ENCODE assay signal across 10 mouse cellular contexts in the genomic region with DNA sequence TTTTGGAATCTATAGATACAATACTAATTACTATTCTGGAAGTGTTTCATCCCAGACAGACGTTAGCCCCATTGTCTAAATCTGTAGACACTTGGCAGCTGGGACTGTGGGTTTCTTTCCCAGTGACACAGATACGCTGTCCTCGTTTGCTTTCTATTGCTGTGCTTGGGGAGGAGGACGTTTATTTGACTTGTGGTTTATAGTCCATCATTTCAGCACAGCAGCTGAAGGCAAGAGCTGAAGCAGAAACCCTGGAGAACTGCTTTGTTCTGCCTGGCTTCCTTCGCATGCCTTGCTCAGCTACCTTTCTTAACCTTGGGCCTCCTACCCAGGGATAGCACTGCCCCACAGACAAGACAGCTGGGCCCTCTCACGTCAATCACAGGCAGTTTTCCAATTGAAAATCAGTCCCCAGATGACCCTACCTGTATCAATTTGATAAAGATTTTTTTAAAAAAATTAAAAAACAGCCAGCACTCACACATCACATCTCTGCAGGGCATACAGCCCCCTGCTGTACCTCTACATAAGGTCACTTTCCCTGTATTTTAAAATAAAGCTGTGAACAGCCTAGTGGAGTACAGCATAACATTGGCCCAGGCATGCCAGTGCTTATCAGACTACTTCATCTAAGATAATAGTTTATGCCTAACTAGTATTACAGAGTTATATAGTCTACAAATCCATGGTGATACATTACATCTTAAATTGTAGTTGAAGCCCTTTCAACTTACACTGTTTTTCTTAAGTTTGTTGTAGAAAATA.
A peak's percentile ranks its signal among the peaks of the same experiment; 100 is the strongest.
DNase-seq lines count a peak whose midpoint lies in the region; ATAC-seq and TF ChIP-seq lines count a peak whose summit lies in the region.
"Had no signal": no experiment of that assay in that cellular context is flagged by ENCODE, and none has a peak within 500 bp of the region (broad histone marks: within the 10 kb centered on the region; RNA-seq: fewer than 3 reads in every experiment).

No protein-coding gene starts in this region.

- H3K9me3 ChIP-seq in liver, postnatal 0 days (ENCODE audit: low read length), result no peaks in the 10 kb centered on the region
- H3K9me3 ChIP-seq in liver, embryonic 12.5 days (replicated peaks), result no peaks in the 10 kb centered on the region
- H3K9me3 ChIP-seq in forebrain, embryonic 15.5 days, result no peaks in the 10 kb centered on the region
- H3K9me3 ChIP-seq in kidney, postnatal 0 days (replicated peaks; ENCODE audit: low read length), result no peaks in the 10 kb centered on the region
- H3K9me3 ChIP-seq in stomach, embryonic 14.5 days (ENCODE audit: control insufficient read depth, low read depth, low read length), result no peaks in the 10 kb centered on the region

- no peak for TF ChIP-seq CTCF in liver, postnatal 0 days (IDR thresholded peaks at IDR 0.05; ENCODE audit: low read depth)
- TF ChIP-seq CTCF in kidney, postnatal 0 days (IDR thresholded peaks at IDR 0.05; ENCODE audit: low read depth), result no peak
- no peak for TF ChIP-seq CTCF in cerebellum, adult 2 months (IDR thresholded peaks at IDR 0.05; ENCODE audit: borderline replicate concordance, insufficient read depth, low read depth, low read length)

- TF ChIP-seq EP300 in liver, postnatal 0 days (IDR thresholded peaks at IDR 0.05; ENCODE audit: low read depth), result no peak

- no peak for DNase-seq in liver, postnatal 0 days
- peak; percentile 61 for DNase-seq in kidney, postnatal 0 days (ENCODE audit: low spot score)
- DNase-seq in ovary, postnatal 10 days (ENCODE audit: low spot score), result no peak
- DNase-seq in adrenal gland, postnatal 25 days, result no peak
- no peak for DNase-seq in cerebellum, adult 2 months
- DNase-seq: adrenal gland, adult 8-10 months; right cerebral cortex, postnatal 25 days had no signal

- no peak overlapping the region for H3K4me2 ChIP-seq in liver, postnatal 0 days (ENCODE audit: low read depth, low read length)
- H3K4me2 ChIP-seq in liver, embryonic 12.5 days, result no peak overlapping the region
- no peak overlapping the region for H3K4me2 ChIP-seq in forebrain, embryonic 15.5 days (replicated peaks)
- H3K4me2 ChIP-seq in kidney, postnatal 0 days (ENCODE audit: low read length), result no peak overlapping the region
- H3K4me2 ChIP-seq in stomach, embryonic 14.5 days (replicated peaks; ENCODE audit: low read depth, low read length), result no peak overlapping the region

- no peaks in the 10 kb centered on the region for H3K27me3 ChIP-seq in liver, postnatal 0 days (ENCODE audit: insufficient read depth, low read length)
- no peaks in the 10 kb centered on the region for H3K27me3 ChIP-seq in liver, embryonic 12.5 days (replicated peaks)
- no peaks in the 10 kb centered on the region for H3K27me3 ChIP-seq in forebrain, embryonic 15.5 days
- H3K27me3 ChIP-seq in kidney, postnatal 0 days (ENCODE audit: insufficient read depth, low read length), result no peaks in the 10 kb centered on the region
- H3K27me3 ChIP-seq in stomach, embryonic 14.5 days (ENCODE audit: control insufficient read depth, insufficient read depth, low read length), result no peaks in the 10 kb centered on the region
- no peaks in the 10 kb centered on the region for H3K27me3 ChIP-seq in cerebellum, adult 2 months (ENCODE audit: control insufficient read depth, insufficient read depth, low read length)

- H3K9ac ChIP-seq in liver, postnatal 0 days (replicated peaks), result no peak overlapping the region
- no peak overlapping the region for H3K9ac ChIP-seq in liver, embryonic 12.5 days
- no peak overlapping the region for H3K9ac ChIP-seq in forebrain, embryonic 15.5 days (replicated peaks)
- H3K9ac ChIP-seq in kidney, postnatal 0 days (ENCODE audit: low read depth, low read length), result no peak overlapping the region
- H3K9ac ChIP-seq in stomach, embryonic 14.5 days (replicated peaks; ENCODE audit: low read depth, low read length), result no peak overlapping the region

- 0 out of 2 replicates have a peak, but pooled peaks have one; percentile 28 for ATAC-seq in liver, postnatal 0 days
- ATAC-seq in liver, embryonic 12.5 days, result no peak
- peak; percentile 82 for ATAC-seq in forebrain, embryonic 15.5 days (replicated peaks)
- peak; percentile 58 for ATAC-seq in kidney, postnatal 0 days (replicated peaks; ENCODE audit: low FRiP score, low read depth)
- no peak for ATAC-seq in stomach, embryonic 14.5 days (ENCODE audit: insufficient number of reproducible peaks, insufficient read depth, low FRiP score, low read depth)

- TF ChIP-seq POLR2A in cerebellum, adult 2 months (IDR thresholded peaks at IDR 0.05; ENCODE audit: borderline replicate concordance, insufficient read depth, low read length), result no peak

- 48% methylated on average over 6 of the region's 6 CpGs for WGBS in liver, postnatal 0 days (ENCODE audit: insufficient replicate concordance)
- 65% methylated on average over 6 of the region's 6 CpGs for WGBS in liver, embryonic 12.5 days (ENCODE audit: insufficient replicate concordance)
- WGBS in forebrain, embryonic 15.5 days, result 13% methylated on average over 6 of the region's 6 CpGs
- 23% methylated on average over 6 of the region's 6 CpGs for WGBS in kidney, postnatal 0 days
- WGBS in stomach, embryonic 14.5 days, result 41% methylated on average over 6 of the region's 6 CpGs
- 39% methylated on average over 6 of the region's 6 CpGs for WGBS in cerebellum, adult 2 months

- H3K4me3 ChIP-seq in liver, postnatal 0 days (ENCODE audit: low read depth, low read length), result no peak overlapping the region
- no peak overlapping the region for H3K4me3 ChIP-seq in liver, embryonic 12.5 days
- H3K4me3 ChIP-seq in forebrain, embryonic 15.5 days, result no peak overlapping the region
- H3K4me3 ChIP-seq in kidney, postnatal 0 days (replicated peaks; ENCODE audit: low read depth, low read length), result no peak overlapping the region
- no peak overlapping the region for H3K4me3 ChIP-seq in stomach, embryonic 14.5 days (ENCODE audit: low read depth, low read length)
- H3K4me3 ChIP-seq in cerebellum, adult 2 months (replicated peaks; ENCODE audit: insufficient read depth, low read depth, low read length), result no peak overlapping the region

- 0 out of 2 replicates have a peak overlapping the region, but pooled peaks have one; percentile 4 for H3K27ac ChIP-seq in liver, postnatal 0 days (ENCODE audit: low read depth)
- H3K27ac ChIP-seq in liver, embryonic 12.5 days, result no peak overlapping the region
- peak overlapping the region; percentile 65 for H3K27ac ChIP-seq in forebrain, embryonic 15.5 days (replicated peaks)
- peak overlapping the region; percentile 77 for H3K27ac ChIP-seq in kidney, postnatal 0 days
- H3K27ac ChIP-seq in stomach, embryonic 14.5 days (ENCODE audit: low read length), result peak overlapping the region; percentile 55; the same call in 1 of the 2 replicates
- H3K27ac ChIP-seq in cerebellum, adult 2 months (ENCODE audit: insufficient read depth, low read length), result no peak overlapping the region

- H3K4me1 ChIP-seq in liver, postnatal 0 days (ENCODE audit: insufficient read depth), result peaks cover 3% of the 10 kb centered on the region; the same call in 1 of the 2 replicates
- H3K4me1 ChIP-seq in liver, embryonic 12.5 days, result 0 out of 2 replicates have a peak, but pooled peaks cover 4% of the 10 kb centered on the region
- H3K4me1 ChIP-seq in forebrain, embryonic 15.5 days, result peaks cover 8% of the 10 kb centered on the region
- peaks cover 17% of the 10 kb centered on the region for H3K4me1 ChIP-seq in kidney, postnatal 0 days (replicated peaks; ENCODE audit: insufficient read depth, low read length)
- H3K4me1 ChIP-seq in stomach, embryonic 14.5 days (ENCODE audit: control insufficient read depth, insufficient read depth, low read length), result peaks cover 12% of the 10 kb centered on the region; the same call in 1 of the 2 replicates
- H3K4me1 ChIP-seq in cerebellum, adult 2 months (ENCODE audit: control insufficient read depth, insufficient read depth, low read length), result no peaks in the 10 kb centered on the region

- H3K36me3 ChIP-seq in liver, postnatal 0 days (replicated peaks; ENCODE audit: insufficient read depth, low read length), result peaks cover 7% of the 10 kb centered on the region; the same call in 1 of the 2 replicates
- peaks cover 38% of the 10 kb centered on the region for H3K36me3 ChIP-seq in liver, embryonic 12.5 days
- H3K36me3 ChIP-seq in forebrain, embryonic 15.5 days, result 0 out of 2 replicates have a peak, but pooled peaks cover 2% of the 10 kb centered on the region
- H3K36me3 ChIP-seq in kidney, postnatal 0 days (ENCODE audit: insufficient read depth, low read length), result peaks cover 15% of the 10 kb centered on the region; the same call in 1 of the 2 replicates
- peaks cover 6% of the 10 kb centered on the region; the same call in 1 of the 2 replicates for H3K36me3 ChIP-seq in stomach, embryonic 14.5 days (ENCODE audit: control insufficient read depth, insufficient read depth, low read length)

Comparison
In these comparisons a context has a peak if more than half of its experiments do, and no peak if none do; other contexts are left out.
1. ATAC-seq: peak in liver, postnatal 0 days (single experiment), forebrain, embryonic 15.5 days (single experiment) and kidney, postnatal 0 days (single experiment); none in liver, embryonic 12.5 days (single experiment) and stomach, embryonic 14.5 days (single experiment).
2. H3K27ac ChIP-seq: peak in liver, postnatal 0 days (single experiment), forebrain, embryonic 15.5 days (single experiment), kidney, postnatal 0 days (single experiment) and stomach, embryonic 14.5 days (single experiment); none in liver, embryonic 12.5 days (single experiment) and cerebellum, adult 2 months (single experiment).